Mouse (Mus musculus): ENCODE measurements around the gene Olfr218. TPM values are rescaled to one million over a fixed set of nuclear protein-coding genes. Genes with fewer than 3 reads are reported as not detected.
"Not testable (repeated sequence)": the region's sequence is repeated elsewhere in the genome, so short reads cannot be mapped to it uniquely, and the experiment has no call there.

The Olfr218 gene
- total RNA-seq (2021): not detected
- long read RNA-seq: 0 reads

- DNase-seq (ENCODE audit: low spot score in 2 of 2): no peak
Measured at GRCm38 (mm10) chr1:173197508-173197907, at the start of gene Olfr218. TSS of gene Olfr218 (plus strand) at chr1:173197808.

- DNase-seq (ENCODE audit: low spot score in 2 of 2): no peak
Measured at GRCm38 (mm10) chr1:173174154-173174842, 23.3 kb upstream of the Olfr218 start.

GRCm38 (mm10) chr1:173190540-173190939 is 7.1 kb upstream of the Olfr218 start, which contains the start of gene Olfr1406:
TSS of gene Olfr1406 (minus strand) at chr1:173190640.
- DNase-seq (ENCODE audit: low spot score in 2 of 2): no peak

GRCm38 (mm10) chr1:173192059-173192458 is 5.5 kb upstream of the Olfr218 start:
- DNase-seq (ENCODE audit: low spot score in 2 of 2): no peak

- no peak for DNase-seq (ENCODE audit: low spot score in 2 of 2)
Measured at GRCm38 (mm10) chr1:173196359-173196758, 1.2 kb upstream of the Olfr218 start.

GRCm38 (mm10) chr1:173212092-173212491 is 14.5 kb downstream of the Olfr218 start, which contains the start of gene Olfr1404:
TSS of gene Olfr1404 (plus strand) at chr1:173212392.
- no peak for DNase-seq (ENCODE audit: low spot score in 2 of 2)

DNA sequence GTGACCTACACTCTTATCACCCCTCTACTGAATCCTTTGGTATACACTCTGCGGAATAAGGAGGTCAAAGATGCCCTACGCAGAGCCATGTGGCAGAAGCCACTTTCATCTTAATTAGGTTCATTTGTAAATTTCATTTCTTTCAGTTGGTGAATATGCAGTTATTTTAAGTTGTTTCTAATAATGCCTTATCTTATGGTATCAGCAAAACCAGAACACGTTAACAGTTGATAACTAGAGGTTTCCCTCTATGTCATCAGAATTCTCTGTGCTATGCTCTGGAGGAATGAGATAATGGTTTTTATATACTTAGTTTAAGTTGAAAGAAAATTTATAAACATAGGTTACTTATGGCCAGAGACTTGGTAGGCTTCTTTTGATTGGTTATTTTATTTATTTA is 18.9 kb downstream of the Olfr218 start:
- DNase-seq (ENCODE audit: low spot score in 2 of 2): no peak

DNA sequence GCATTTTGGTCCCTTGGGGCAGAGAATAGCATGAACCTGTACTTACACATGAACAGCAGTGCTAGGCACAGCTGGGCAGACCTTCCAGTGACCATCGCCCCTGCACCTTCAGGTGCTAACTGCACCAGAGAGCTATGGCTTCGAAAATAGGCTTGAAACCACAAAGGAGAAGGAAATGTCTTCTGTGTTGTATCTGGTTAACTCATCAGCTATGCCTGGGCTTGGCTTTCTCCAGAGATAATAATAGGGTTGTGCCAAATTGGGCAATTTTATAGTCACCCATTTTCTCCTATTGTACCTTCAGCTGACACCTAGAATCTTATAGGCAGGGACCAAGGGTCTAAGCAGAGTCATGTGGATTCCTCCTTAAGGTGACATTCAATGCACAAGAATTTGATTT is 29.5 kb downstream of the Olfr218 start, which contains the start of gene Fcer1a:
Fcer1a (minus strand) TSS at position 134 of the 400 bp plus-strand sequence.
- DNase-seq (ENCODE audit: low spot score in 2 of 2): no peak

GRCm38 (mm10) chr1:173237004-173237403 is 39.4 kb downstream of the Olfr218 start:
- DNase-seq (ENCODE audit: low spot score in 2 of 2): not testable (repeated sequence)

- DNase-seq (ENCODE audit: low spot score in 2 of 2): no peak
Measured at GRCm38 (mm10) chr1:173249888-173250287, 52.3 kb downstream of the Olfr218 start.

Other genes with a start within 250 kb of the Olfr218 start
- gene Olfr16, start 247.4 kb upstream of the Olfr218 start, total RNA-seq (2021): not detected
- gene Olfr1408, start 60.4 kb upstream of the Olfr218 start, total RNA-seq (2021): not detected
- not detected for gene Olfr1406, start 7.2 kb upstream of the Olfr218 start, total RNA-seq (2021)
- not detected for gene Olfr1404, start 14.6 kb downstream of the Olfr218 start, total RNA-seq (2021)
- gene Fcer1a, start 29.4 kb downstream of the Olfr218 start, total RNA-seq (2021): not detected
- not detected for gene Olfr418, start 68.2 kb downstream of the Olfr218 start, total RNA-seq (2021)
- gene Mptx2, start 80.0 kb downstream of the Olfr218 start, total RNA-seq (2021): not detected
- gene Ackr1, start 135.9 kb downstream of the Olfr218 start, total RNA-seq (2021): 10 to 100 TPM; 77.4 to 81.1 TPM
- 1 to 10 TPM; 3.5 to 5.4 TPM for gene Aim2, start 153.1 kb downstream of the Olfr218 start, total RNA-seq (2021)
- gene Cadm3, start 169.9 kb downstream of the Olfr218 start, total RNA-seq (2021): 100 to 1,000 TPM; 324 to 348 TPM

Measured in layer of hippocampus, postnatal 10 days (tissue).